Mouse (Mus musculus): ENCODE measurements at regions not wholly inside any gene's neighbourhood (a gene's known extent, or its start where the extent isn't known, plus 50 kb on each side); places are given as distances from the start of the nearest gene placed in this dataset.
A peak's percentile ranks its signal among the peaks of the same experiment; 100 is the strongest.

DNA sequence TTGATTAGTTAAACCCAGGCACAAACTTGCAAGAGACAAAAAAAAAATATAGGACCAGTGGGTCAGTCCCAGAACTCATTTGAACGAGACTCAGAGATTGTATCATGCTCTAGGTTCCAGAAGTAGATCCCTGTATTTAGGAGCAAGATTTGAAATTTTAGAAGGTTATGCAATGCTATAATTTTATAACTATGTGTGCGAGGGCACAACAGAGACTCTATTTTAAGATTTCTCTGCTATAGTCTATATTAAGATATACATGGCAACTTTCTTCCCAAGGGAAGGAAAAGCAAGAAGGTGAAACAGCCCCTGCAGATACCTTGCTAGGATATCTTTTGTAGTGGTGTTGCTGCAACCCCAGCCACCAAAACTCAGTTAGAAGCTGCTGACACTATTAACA is 55.7 kb downstream of the Otor start:
- no peak for DNase-seq

DNA sequence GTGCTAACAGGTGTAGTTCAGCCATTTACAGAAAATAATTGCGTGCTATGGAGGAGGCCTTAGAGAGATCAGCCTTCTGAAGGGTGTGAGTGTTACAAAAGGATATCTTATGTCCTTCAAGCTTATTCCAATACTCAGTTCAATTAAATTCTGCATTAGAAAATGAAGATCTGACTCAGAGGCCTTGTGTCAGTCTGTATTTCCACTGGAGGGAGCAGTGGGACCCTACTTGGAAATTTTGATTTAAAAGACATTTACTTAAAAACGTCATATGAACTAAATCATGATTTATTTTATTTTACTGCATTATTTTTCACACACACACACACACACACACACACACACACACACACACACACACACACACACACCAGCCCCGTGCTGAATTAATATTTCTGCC is 70.9 kb downstream of the Otor start:
- DNase-seq: no peak

DNA sequence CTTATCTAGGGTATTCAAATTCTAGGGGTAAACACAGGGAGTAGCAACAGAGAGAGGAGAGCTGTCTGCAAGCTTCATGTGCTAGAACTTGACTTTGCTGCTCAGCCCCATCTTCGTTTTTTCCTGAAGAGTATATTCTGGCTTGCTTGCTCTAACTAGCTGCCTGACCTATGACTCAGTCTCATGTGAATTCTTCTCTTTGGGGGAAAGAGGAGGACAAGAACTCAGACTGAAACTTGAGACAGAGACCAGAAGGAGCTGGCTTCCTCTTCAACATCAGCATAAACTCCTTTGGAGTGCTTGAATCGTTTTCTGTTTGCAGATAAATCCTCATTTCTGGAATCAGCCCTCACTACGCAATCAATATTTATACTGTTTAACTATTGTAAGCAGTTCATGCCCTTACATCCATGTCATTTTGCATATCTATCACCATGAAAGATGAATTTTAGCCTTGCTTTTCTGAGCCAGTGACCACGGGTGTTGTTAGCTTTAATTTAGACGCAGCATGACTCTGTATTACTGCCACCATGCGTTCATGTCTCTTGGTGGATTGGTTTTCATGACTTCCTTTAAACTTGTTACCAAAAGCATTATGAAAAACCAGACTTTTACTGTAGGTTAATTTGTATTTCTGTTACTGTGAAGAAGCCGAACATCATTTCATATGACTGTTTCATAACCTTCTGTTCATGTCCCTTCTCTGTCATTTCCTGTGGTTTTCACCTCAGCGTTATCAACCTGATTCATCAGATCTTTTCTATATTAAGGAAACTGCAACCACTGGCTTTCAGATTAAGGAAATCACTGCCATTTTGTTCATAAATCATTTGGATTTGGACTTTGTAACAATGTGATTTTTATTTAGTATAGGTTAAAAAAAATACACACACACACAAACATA is 86.1 kb downstream of the Otor start:
- DNase-seq: no peak

DNA sequence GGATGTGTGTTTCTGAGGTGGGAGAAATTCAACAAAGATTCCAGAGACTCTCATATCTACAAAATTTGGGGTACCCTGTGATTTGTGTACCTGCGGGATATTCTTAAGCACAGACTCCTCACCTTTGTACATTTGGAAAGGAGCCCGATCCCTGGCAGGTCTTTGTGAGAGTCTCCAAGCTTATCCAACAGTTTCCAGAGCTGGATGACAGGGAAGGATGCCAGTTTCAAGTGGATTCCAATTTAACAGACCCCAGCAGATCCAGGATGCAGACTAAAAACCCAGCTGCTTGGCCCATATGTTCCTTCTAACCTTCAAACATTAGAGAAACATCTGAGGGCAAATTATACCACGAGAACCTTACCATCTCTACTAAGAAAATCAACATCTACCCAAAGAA is 88.5 kb downstream of the Otor start:
- DNase-seq: no peak

DNA sequence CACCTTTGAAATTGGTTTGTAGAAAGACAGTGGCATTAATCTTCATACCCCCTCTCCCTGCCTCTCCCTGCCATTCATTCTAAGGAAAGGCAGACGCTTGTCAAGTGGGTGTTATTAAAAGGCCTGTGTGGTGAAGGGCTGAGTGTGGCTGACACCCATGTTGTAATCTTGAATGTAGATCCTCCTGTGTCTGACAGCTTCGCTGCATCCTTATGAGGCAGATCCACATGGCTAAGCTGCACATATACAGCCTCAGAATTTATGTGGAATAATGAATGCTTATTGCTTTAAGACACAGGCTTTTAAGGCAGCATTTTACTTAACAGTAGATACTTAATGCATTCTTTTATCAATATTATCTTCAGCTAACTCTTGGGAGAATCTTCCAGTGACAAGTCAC is 92.4 kb downstream of the Otor start:
- no peak for DNase-seq

DNA sequence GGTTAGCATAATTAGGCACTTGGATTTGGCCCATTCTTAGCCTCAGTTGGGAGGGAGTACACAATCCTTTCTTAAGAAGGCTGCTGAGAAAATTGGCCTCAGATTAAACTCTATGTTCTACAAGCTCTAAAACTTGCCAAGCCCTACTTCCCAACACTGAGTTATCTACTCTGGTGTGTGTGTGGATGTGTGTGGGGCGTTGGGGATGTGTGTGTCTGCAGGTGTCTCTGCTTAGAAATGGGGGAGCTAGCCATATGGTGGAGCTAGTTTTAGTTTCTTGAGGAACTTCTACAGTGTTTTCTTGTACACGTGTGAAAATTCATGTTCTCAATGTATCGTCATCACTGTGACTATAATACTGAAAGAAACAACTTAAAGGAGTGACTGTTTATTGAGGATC is 106.3 kb downstream of the Otor start:
- no peak for DNase-seq

DNA sequence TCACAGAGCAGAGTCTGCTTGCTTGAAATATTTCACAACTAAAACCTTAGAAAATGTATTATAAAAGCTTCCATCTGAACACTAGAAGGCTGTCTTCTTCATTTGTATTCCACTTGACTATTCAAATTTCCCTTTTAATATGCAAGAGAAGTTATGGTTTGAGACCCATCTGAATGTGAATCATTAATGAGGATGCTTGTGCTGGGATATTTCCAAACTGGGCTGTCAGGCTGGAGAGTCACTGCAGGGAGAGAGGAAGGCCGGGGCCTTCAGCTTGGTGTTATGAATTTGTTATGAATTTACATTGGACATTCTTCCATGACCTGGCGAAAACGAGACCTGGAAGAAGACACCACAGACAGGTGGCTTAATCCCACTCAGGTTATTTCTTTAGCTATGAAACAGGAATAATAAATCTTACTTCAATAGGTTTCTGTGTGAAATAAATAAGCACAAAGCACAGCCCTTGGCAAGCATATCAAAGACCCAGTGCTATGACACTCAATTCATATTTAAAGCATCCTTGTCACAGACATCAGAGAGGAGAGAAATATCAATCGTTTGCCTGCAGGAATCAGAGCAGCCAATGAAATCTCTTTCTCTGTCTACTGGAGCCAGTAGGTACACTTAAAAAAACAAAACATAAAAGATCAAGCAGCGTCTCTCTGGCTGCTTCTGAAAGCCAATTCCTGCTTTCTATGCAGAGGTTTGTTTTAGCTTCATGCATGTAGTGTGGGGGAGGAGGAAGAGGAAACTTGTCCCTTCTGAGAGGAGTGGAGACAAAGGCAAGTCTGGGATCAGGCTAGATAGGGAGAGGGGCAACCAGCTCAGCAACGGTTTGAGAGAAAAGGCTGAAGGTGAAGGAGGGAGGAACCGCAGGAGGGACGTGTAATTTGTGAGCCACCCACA is 114.2 kb downstream of the Otor start:
- no peak for DNase-seq

DNA sequence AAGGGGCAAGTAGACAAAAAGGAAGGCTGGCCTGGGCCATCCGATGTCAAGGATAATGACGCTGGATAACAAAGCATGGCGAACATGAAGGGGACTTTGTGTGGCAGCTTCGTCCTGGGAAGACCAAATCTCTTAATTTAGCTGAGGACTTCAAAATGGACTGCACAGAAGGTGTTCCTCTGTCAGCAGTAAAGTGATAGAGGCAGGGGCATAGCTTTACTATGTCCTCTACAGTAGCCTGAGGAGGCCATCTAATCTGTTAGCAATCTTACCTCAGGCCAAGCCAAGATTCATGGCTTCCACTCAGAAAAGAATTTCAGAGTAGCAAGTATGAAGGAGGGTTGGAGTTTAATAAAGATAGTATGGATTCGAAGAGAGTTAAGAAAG is 114.9 kb downstream of the Otor start:
- no peak for DNase-seq

DNA sequence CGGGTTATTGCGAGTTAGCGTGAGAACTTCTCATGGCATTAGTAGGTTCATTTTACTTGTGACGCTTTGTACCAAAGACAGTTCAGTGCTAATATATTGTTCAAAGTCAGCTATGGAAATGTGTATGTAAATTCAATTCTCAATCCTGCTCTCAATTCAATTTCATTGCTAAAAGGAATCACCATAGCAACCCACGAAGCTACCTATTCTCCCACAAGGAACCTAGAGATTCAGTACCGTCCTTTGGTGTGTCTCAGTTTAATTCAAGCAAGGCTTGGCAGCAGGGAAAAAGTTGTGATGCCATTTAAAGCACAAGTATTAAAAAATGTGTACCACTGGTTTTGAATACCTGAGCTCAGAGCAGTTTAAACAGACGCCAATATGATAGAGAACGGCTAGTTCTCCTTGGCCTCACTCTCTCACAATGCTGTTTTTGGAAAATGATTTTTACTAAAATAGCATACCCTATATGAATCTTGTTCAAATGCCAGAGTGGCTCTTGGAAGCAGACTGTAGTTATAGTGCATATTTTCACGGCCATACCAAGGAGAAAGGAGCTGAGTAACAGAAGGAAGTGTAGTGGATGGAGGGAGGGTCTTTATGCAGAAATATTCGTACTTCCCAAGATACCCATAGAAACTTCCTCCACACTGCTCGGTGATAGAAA is 121.4 kb downstream of the Otor start:
- DNase-seq: no peak

DNA sequence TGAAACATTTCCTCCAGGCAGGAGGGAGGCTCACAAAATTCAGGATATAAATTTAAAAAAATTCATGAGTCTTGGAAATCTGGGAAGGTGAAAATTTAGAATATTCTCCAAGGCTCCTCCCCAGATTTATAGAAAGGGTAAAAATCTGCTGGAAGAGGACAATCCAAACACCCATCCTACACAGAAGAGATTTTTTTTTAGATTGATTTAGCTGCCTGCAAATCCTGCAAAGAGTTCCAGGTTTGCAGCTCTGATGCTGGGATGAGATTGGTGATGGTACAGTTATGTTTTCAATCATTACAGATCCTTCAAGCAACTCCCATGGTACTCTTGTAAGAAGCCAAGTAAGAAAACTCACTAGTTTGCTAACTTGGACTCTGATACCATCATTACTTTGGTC is 127.8 kb downstream of the Otor start:
- DNase-seq: no peak

DNA sequence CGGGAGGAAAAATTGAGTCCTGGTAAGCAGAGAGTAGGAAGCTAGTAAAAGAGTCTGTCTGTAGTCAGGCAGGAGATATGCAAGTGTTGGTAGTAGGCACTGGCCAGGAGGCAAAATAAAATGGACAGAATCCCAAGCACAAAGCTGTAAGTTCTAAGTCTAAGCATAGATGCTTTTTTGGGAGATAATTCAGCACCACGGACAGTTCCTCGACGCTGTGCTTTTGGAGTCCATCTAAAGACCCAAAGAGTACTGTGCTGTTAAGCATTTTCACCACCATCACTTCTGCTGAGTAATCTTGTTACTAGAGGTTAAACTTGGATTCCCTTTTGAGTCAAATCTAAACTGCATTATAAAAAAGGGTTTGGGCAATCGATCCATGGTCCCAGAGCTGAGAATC is 128.9 kb downstream of the Otor start:
- peak in 1 of 2 experiments; percentile 5 for DNase-seq

DNA sequence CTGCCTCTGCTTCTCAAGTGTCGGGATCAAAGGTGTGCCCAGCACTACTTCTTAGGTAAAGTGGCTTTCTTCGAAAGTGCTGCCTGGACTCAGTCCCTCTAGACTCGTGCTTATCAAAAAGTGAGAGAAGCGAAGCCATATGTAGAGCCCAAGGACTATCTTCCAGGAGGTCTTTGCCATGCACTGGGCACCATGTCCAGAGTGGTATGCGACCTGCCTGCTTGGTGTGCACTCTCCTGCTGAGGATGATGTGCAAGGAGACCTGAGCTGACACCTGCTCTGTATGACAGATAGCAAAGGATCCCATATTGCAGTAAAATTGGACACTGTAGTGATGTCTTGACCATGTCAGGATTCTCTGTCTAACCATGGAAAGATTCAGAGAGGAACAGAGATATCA is 139.0 kb downstream of the Otor start:
- no peak for DNase-seq

DNA sequence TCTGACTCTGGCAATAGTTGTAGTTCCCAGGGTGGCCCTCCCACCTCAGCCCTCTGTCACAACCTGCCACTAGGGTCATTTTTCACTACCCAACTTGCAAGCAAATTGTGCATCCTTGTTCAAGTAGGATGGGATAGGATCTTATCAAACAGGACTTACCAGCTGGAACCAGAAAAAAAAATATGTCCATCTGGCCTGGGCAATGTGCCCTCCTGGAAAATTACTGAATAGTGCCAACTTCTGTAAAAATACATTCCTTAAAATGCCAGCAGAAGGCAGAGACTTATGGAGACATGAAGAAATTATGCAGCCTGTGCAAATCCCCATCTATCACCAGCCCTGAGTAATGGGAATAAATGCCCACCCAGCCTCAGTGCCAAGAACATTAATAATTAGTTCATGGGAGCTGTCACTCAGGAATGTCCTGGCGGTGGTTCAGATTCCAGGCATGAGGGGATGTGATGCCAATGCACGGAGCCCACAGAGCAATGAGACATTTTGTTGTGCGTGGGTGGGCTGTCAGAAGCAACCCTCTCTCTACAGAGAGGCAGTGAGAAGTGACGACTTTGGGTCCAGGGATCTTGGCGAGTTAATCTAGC is 139.6 kb downstream of the Otor start:
- no peak for DNase-seq

DNA sequence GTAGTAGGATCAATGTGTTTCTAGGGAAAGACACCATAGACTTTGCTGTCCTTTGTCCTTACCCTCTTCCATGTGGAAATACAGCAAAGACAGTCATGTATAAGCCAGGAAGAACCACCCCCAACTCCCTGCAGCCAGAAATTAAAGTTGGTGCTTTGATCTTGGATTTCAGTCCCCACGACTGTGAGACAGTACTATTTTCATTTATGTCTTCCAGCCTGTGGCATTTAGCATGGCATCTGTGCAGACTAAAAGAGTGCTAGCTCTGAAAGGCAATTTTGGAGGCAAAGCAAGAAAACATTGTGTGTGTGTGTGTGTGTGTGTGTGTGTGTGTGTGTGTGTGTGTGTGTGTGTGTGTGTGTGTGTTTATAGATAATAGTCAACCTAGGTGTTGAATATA is 144.1 kb downstream of the Otor start:
- DNase-seq: no peak

DNA sequence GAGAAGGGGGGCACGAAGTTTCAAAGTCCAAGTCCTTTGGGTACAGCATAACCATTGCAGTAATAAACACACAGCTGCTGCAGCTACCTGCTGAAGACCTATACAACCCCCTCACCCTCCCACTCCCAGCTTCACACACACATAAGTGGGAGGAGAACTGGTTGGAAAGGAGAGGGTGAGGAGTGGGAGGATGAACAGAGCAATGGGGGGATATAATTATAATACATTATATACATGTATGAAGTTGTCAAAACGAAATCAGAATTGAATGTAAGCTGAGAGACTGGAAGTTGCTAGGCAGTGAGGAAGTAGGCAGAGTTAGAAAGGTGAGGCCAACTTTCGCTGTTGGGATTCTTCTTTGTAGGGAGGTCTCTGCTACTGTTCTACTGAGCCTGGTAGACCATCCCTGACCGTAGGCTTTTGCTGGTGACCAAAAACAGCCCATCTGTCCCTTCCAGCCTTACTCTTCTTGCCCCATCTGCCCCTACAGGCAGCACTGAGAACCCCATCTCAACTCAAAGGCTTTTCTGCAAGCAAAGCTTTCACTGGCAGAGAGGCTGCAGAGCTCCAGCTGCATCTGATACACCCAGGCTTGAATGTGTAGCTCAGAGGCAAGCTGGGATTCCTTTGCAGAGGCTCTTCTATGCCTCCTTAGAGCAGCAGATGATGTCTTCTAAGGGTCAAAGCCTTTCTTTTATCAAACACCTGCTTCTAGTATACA is 146.3 kb downstream of the Otor start:
- DNase-seq: no peak

DNA sequence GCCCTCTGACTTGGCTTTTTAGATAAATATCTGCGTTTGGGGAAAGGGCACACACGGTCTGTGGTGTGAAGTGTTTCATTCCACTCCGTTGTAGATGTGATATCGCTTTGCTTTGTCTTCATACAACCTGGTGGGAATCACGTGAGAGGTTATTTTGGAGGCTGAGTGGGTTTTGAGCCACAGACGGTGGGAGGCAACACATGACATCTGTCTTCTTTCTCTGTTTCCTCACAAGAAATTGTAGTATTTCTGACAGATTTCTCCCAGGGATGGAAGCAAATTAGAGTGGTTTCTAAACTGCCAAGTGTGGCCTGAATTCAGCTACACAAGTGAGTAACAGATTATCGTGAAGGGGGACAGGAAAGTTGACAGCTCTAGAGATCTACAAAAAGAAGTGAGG is 155.5 kb downstream of the Otor start:
- no peak for DNase-seq

DNA sequence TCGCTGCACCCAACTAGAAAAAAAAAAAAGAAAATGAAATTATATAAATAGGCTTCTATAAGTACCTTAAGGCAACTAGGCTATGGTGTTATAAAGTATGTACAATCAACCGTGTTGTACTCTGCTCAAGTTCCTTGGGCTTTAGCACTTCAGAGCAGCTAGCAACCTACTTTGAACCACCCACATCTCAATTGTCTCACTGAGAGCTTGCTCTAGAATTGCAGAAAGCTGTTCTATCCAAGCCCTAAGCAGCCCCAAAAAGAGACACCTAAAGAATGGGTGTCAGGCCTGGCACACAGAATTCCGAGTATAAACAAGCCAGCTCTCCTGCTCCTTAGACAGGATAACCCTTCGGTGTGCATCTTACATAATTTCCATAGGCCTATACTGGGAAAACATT is 162.0 kb downstream of the Otor start:
- DNase-seq: no peak

DNA sequence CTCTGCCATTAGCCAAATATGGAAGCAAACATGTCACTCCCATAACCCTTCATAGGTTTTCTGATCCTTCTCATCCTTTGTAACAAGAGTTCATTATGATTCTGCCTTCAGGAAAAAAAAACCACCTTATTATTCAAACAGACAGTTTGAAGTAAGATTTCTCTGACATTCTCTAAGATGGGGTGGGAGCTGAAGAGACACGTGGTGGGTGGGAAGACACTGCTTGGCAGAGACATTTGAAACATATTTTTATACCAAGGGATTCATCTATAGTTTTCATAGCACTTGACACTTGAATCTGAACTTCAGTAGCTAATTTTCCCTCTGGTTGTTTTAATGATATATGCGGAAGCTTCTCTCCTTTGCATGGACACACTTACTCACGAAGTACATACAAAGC is 165.5 kb downstream of the Otor start:
- DNase-seq: no peak

DNA sequence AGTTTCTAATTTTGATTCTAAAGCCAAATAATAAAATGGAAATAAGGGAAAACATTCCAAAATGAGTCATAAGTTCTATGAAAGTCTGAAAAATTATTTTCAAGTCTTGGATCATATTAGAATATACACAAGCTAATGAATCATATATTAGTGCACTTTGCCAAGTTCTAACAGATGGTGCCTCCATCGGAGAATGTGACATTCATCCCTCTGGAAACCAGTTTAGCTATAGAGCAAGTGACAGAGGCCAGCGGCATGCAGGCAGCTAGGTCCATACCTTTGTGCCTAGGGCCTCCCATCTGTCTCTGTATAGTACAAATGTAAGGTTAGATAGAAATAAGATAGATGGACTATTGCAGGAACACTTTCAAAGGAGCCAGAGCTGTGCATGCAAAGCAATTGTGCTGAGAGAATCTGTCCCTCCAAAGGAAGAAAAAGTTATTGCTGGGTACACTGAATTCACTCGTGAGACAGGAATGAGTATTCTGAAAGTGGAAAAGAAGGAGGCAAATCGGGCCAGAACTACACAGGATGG is 167.9 kb downstream of the Otor start:
- DNase-seq: no peak

DNA sequence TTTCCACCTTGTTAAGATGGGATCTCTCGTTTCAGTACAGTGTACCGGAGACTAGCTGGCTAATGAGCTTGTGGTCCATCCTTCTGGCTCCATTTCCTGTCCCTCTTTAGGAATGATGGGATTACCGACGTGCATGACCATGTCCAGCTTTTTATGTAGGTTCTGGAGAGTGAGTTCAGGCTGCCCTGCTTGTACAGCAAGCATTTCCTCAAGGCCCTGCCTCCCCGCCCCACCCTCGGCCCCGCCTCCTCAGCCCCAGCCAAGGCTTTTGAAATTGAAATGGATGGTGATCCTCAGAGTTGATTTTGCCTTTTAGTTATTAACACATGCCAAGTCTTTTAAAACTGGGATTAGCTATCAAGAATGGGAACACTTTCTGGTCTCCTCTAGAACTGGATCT is 190.8 kb downstream of the Otor start:
- DNase-seq: no peak

DNA sequence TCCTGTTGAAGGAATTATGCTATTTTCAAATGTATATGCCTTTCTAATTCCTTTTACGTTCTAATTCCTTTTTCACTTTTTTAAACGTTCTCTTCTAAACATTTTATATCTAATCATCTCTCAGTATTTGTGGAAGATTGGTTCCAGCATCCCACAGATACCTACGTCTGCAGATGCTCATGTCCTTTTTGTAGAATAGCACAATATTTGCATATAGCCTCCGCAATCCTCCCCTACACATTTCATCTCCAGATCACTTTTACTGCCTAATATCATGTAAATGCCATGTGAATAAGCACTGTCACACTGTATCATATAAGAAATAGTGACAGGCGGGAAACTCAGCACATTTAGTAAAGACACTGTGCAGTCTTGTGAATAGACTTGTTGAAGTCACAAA is 192.6 kb downstream of the Otor start:
- DNase-seq: no peak

All from heart, adult 18-20 months (tissue).